Mouse (Mus musculus) lung, adult 2 months (tissue): Measurements from ENCODE around the gene Mfrp. TPM values are rescaled to one million over a fixed set of nuclear protein-coding genes. Genes with fewer than 3 reads are reported as not detected.

Experiments
- DNase-seq: peaks from one replicate; pipeline ENCODE4 v3.0.0; 2022
- H3K4me1 ChIP-seq: fragments of 200-500 bp; 2 replicates; pipeline ENCODE4 v1.6.1; 2011; ENCODE audit warnings: low read length; ENCODE audit not compliant: control insufficient read depth, insufficient read depth
- H3K4me3 ChIP-seq: fragments of 200-500 bp; replicated peaks from 2 replicates; pipeline ENCODE3; 2011; ENCODE audit warnings: low read depth, mild to moderate bottlenecking, control low read depth, low read length; ENCODE audit errors: extremely low read depth
- CTCF ChIP-seq: fragments of 200-500 bp; IDR thresholded peaks from 2 replicates; pipeline ENCODE4 v1.5.1; 2011; ENCODE audit warnings: mild to moderate bottlenecking, low read length, control low read depth; ENCODE audit not compliant: insufficient read depth
- POLR2A ChIP-seq: fragments of 200-500 bp; IDR thresholded peaks from 2 replicates; pipeline ENCODE4 v1.6.1; 2011; ENCODE audit warnings: low read depth, mild to moderate bottlenecking, control low read depth, low read length, borderline replicate concordance; ENCODE audit errors: extremely low read depth
- WGBS: fragments of 180-500 bp; shearing (Covaris S2); methylation state at CpG from one replicate; pipeline ENCODE4 v1.1.7; 2018; 5-methylcytosine and 5-hydroxymethylcytosine counted together
- polyA plus RNA-seq: library from polyadenylated mRNA; depleted of rRNA; stranded (reverse); fragments of >200 nt; gene quantifications from 2 replicates; pipeline ENCODE4 v1.2.3, GENCODE M21; 2012

Gene Mfrp
- polyA plus RNA-seq, 1 experiment = 0.25 TPM

- Histone ChIP-seq H3K4me3 (no peak overlapping the region), H3K4me1 (peaks cover 18% of the 10 kb centered on the region)
- TF ChIP-seq CTCF = no peak
- no peak for TF ChIP-seq POLR2A
- WGBS = 25% methylated on average over 3 of the region's 3 CpGs
- no peak for DNase-seq
These were observed 25.8 kb downstream of the Mfrp start for GRCm38 (mm10) chr9:44127351-44127801.

DNA sequence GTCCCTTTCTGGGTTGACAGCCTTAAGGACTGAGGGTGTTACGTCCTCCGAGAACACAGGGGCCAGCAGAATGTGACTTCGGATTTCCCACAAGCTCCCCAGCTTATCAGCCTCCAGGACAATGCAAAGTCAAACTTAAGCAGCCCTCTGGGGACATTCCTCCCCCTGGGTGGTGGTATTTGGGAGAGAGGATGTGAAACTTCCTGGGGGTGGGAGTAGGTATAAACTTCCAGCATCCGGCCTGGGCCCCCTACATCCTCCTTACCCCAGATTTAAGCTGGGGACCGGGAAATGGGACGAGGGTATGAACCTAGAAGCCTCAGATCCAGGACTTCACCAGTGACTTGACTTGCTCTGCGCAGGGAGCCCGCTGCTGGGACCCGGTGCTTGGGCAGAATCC lies 28.1 kb downstream of the Mfrp start:
- DNase-seq = no peak
- Histone ChIP-seq H3K4me3 (peak overlapping the region; percentile 30), H3K4me1 (peaks cover 18% of the 10 kb centered on the region)
- 7% methylated on average over 9 of the region's 9 CpGs for WGBS
- peak; percentile 40; the same call in 1 of the 2 replicates for TF ChIP-seq POLR2A
- no peak for TF ChIP-seq CTCF

GRCm38 (mm10) chr9:44130034-44130433 lies 28.5 kb downstream of the Mfrp start:
- H3K4me3 ChIP-seq = peak overlapping the region; percentile 30
- peaks cover 17% of the 10 kb centered on the region for H3K4me1 ChIP-seq
- WGBS = under 1% methylated on average over 27 of the region's 27 CpGs
- DNase-seq = peak; percentile 73
- no peak for TF ChIP-seq CTCF
- peak; percentile 64; the same call in 1 of the 2 replicates for TF ChIP-seq POLR2A

GRCm38 (mm10) chr9:44130581-44131275 lies 29.2 kb downstream of the Mfrp start:
- no peak for DNase-seq
- WGBS = 26% methylated on average over 19 of the region's 19 CpGs
- Histone ChIP-seq H3K4me3 (peak overlapping the region; percentile 26), H3K4me1 (peaks cover 16% of the 10 kb centered on the region)
- TF ChIP-seq POLR2A (peak; percentile 23; the same call in 1 of the 2 replicates), CTCF (no peak)

- Histone ChIP-seq H3K4me3 (peak overlapping the region; percentile 26), H3K4me1 (peaks cover 15% of the 10 kb centered on the region)
- WGBS = 44% methylated on average over 7 of the region's 7 CpGs
- TF ChIP-seq CTCF (no peak), POLR2A (no peak)
- no peak for DNase-seq
These were observed 29.7 kb downstream of the Mfrp start for GRCm38 (mm10) chr9:44131276-44131590.

DNA sequence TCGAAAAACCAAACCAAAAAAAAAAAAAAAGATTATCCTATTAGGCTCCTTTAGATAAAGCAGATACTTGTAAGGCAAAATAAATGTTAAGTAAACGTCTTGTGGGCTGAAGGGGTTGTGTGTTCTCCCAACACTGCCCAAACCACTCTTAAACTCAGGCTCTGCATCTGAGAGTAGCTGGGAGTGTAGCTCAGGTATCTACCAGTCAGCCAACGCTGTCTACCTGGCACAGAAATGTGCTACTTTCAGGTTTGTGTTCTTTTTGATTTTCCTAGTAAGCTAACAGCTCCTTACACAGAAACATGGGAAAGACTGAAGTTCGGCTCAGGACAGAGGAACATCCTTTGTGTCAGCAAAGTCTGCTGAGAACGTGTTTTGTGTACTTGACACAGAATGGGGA lies 30.7 kb downstream of the Mfrp start:
- H3K4me1 ChIP-seq = peaks cover 15% of the 10 kb centered on the region
- DNase-seq = no peak
- no peak overlapping the region for H3K4me3 ChIP-seq
- no peak for TF ChIP-seq POLR2A
- TF ChIP-seq CTCF = no peak
- 51% methylated on average over 5 of the region's 5 CpGs for WGBS

DNA sequence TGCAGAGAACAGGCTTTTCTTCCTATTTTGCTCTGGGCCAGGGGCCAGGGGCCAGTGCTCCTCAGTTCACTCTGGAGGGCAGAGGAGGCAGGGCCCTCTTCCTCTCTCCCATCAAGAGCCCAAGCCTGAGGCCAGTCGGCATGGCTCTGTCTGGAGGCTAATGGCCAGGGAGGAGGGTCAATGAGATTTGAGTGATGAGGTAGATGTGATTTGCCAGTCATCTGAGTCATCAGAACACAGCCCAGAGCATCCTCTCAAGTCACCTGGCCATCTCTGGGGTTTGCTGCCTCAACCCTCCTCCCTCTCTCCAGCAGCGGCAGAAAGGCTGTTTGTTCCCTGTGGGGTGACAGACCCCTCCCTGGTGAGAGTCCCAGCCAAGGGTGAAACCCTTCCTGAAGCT lies 31.8 kb downstream of the Mfrp start:
- H3K4me1 ChIP-seq = peaks cover 10% of the 10 kb centered on the region
- peak; percentile 23 for DNase-seq
- WGBS = 22% methylated on average over 2 of the region's 2 CpGs
- TF ChIP-seq POLR2A (no peak), CTCF (no peak)
- peak overlapping the region; percentile 24 for H3K4me3 ChIP-seq

- WGBS = under 1% methylated on average over 54 of the region's 55 CpGs
- peak; percentile 71 for DNase-seq
- TF ChIP-seq CTCF = no peak
- TF ChIP-seq POLR2A = peak; percentile 88
- peaks cover 6% of the 10 kb centered on the region for H3K4me1 ChIP-seq
- H3K4me3 ChIP-seq = peak within 1 kb of the TSS; percentile 65
These were observed 32.7 kb downstream of the Mfrp start, which contains the start of gene Mcam for GRCm38 (mm10) chr9:44134101-44134850. Gene Mcam, plus strand, starts transcription at chr9:44134469.

GRCm38 (mm10) chr9:44134851-44135730 lies 33.6 kb downstream of the Mfrp start:
- WGBS = 2% methylated on average over 49 of the region's 49 CpGs
- Histone ChIP-seq H3K4me1 (peaks cover 6% of the 10 kb centered on the region), H3K4me3 (peak overlapping the region; percentile 64)
- DNase-seq = peak; percentile 57
- TF ChIP-seq POLR2A (no peak), CTCF (no peak)
